15 mouse cellular contexts compared by ENCODE assay signal in genomic region chr3:37715734-37716133, GRCm38 (mm10). TPM values are rescaled to one million over a fixed set of nuclear protein-coding genes. Genes with fewer than 3 reads are reported as not detected.
DNase-seq lines count a peak whose midpoint lies in the region; ATAC-seq and TF ChIP-seq lines count a peak whose summit lies in the region.
"Had no signal": no experiment of that assay in that cellular context is flagged by ENCODE, and none has a peak within 500 bp of the region (broad histone marks: within the 10 kb centered on the region; RNA-seq: fewer than 3 reads in every experiment).

No protein-coding gene starts in this region.

- no peaks in the 10 kb centered on the region for H3K27me3 ChIP-seq in liver, embryonic 13.5 days
- H3K27me3 ChIP-seq in liver, embryonic 12.5 days (replicated peaks) = peaks cover 10% of the 10 kb centered on the region; the same call in 1 of the 2 replicates
- H3K27me3 ChIP-seq in embryonic facial prominence, embryonic 11.5 days (ENCODE audit: control insufficient read depth, insufficient read depth, low read length) = no peaks in the 10 kb centered on the region
- no peaks in the 10 kb centered on the region for H3K27me3 ChIP-seq in liver, postnatal 0 days (ENCODE audit: insufficient read depth, low read length)
- H3K27me3 ChIP-seq: kidney, embryonic 15.5 days had no signal

- H3K4me3 ChIP-seq in liver, embryonic 13.5 days (replicated peaks) = no peak overlapping the region
- H3K4me3 ChIP-seq in liver, embryonic 12.5 days = no peak overlapping the region
- no peak overlapping the region for H3K4me3 ChIP-seq in embryonic facial prominence, embryonic 11.5 days (ENCODE audit: low read depth, low read length)
- H3K4me3 ChIP-seq in liver, postnatal 0 days (ENCODE audit: low read depth, low read length) = no peak overlapping the region
- H3K4me3 ChIP-seq: kidney, embryonic 15.5 days had no signal

- 0 out of 2 replicates have a peak, but pooled peaks cover 6% of the 10 kb centered on the region for H3K4me1 ChIP-seq in liver, embryonic 13.5 days (replicated peaks)
- no peaks in the 10 kb centered on the region for H3K4me1 ChIP-seq in liver, embryonic 12.5 days
- no peaks in the 10 kb centered on the region for H3K4me1 ChIP-seq in embryonic facial prominence, embryonic 11.5 days (ENCODE audit: control insufficient read depth, insufficient read depth, low read length)
- H3K4me1 ChIP-seq in liver, postnatal 0 days (ENCODE audit: insufficient read depth) = peaks cover 6% of the 10 kb centered on the region; the same call in 1 of the 2 replicates

- no peak for TF ChIP-seq EP300 in liver, postnatal 0 days (IDR thresholded peaks at IDR 0.05; ENCODE audit: low read depth)

- no peak for TF ChIP-seq CTCF in liver, postnatal 0 days (IDR thresholded peaks at IDR 0.05; ENCODE audit: low read depth)

- H3K27ac ChIP-seq in liver, embryonic 13.5 days = no peak overlapping the region
- H3K27ac ChIP-seq in liver, embryonic 12.5 days = no peak overlapping the region
- H3K27ac ChIP-seq in embryonic facial prominence, embryonic 11.5 days (replicated peaks; ENCODE audit: low read depth, low read length) = no peak overlapping the region
- H3K27ac ChIP-seq in liver, postnatal 0 days (ENCODE audit: low read depth) = no peak overlapping the region
- H3K27ac ChIP-seq: kidney, embryonic 15.5 days had no signal

- no peak overlapping the region for H3K9ac ChIP-seq in liver, embryonic 13.5 days
- no peak overlapping the region for H3K9ac ChIP-seq in liver, embryonic 12.5 days
- no peak overlapping the region for H3K9ac ChIP-seq in embryonic facial prominence, embryonic 11.5 days (replicated peaks; ENCODE audit: low read length)
- no peak overlapping the region for H3K9ac ChIP-seq in liver, postnatal 0 days (replicated peaks)
- H3K9ac ChIP-seq: kidney, embryonic 15.5 days had no signal

- no peak for DNase-seq in liver, embryonic 13.5 days
- DNase-seq in embryonic facial prominence, embryonic 11.5 days (ENCODE audit: low spot score) = no peak
- DNase-seq in gonadal fat pad, adult 2 months (ENCODE audit: low read depth) = peak; percentile 87
- DNase-seq in liver, postnatal 0 days = peak; percentile 37
- no peak for DNase-seq in thymus, postnatal 10 days (ENCODE audit: low spot score in 2 of 2)
- DNase-seq in frontal cortex, postnatal 36 days (ENCODE audit: low spot score in 2 of 2) = no peak
- DNase-seq: adrenal gland, postnatal 10 days; cerebellum, postnatal 14 days; gastrocnemius, postnatal 10 days; layer of hippocampus, postnatal 36 days; lung, adult 18-20 months; right cerebral cortex, adult 18-20 months; thymus, postnatal 36 days had no signal

- H3K36me3 ChIP-seq in liver, embryonic 13.5 days = no peaks in the 10 kb centered on the region
- no peaks in the 10 kb centered on the region for H3K36me3 ChIP-seq in liver, embryonic 12.5 days
- no peaks in the 10 kb centered on the region for H3K36me3 ChIP-seq in embryonic facial prominence, embryonic 11.5 days (replicated peaks; ENCODE audit: control insufficient read depth, insufficient read depth, low read depth, low read length)
- no peaks in the 10 kb centered on the region for H3K36me3 ChIP-seq in liver, postnatal 0 days (replicated peaks; ENCODE audit: insufficient read depth, low read length)
- H3K36me3 ChIP-seq: kidney, embryonic 15.5 days had no signal

- H3K9me3 ChIP-seq in liver, embryonic 13.5 days (replicated peaks) = no peaks in the 10 kb centered on the region
- H3K9me3 ChIP-seq in liver, embryonic 12.5 days (replicated peaks) = no peaks in the 10 kb centered on the region
- H3K9me3 ChIP-seq in embryonic facial prominence, embryonic 11.5 days (replicated peaks; ENCODE audit: control insufficient read depth, low read length) = no peaks in the 10 kb centered on the region
- H3K9me3 ChIP-seq in liver, postnatal 0 days (ENCODE audit: low read length) = no peaks in the 10 kb centered on the region
- H3K9me3 ChIP-seq: kidney, embryonic 15.5 days had no signal

- whole genome bisulfite sequencing in liver, embryonic 13.5 days (ENCODE audit: insufficient replicate concordance) = 59% methylated on average over 7 of the region's 7 CpGs
- WGBS in liver, embryonic 12.5 days (ENCODE audit: insufficient replicate concordance) = 71% methylated on average over 7 of the region's 7 CpGs
- WGBS in embryonic facial prominence, embryonic 11.5 days = 75% methylated on average over 7 of the region's 7 CpGs
- 54% methylated on average over 7 of the region's 7 CpGs for WGBS in liver, postnatal 0 days (ENCODE audit: insufficient replicate concordance)

- ATAC-seq in liver, embryonic 13.5 days (ENCODE audit: low read depth) = 0 out of 2 replicates have a peak, but pooled peaks have one; percentile 20
- no peak for ATAC-seq in liver, embryonic 12.5 days
- 0 out of 2 replicates have a peak, but pooled peaks have one; percentile 34 for ATAC-seq in embryonic facial prominence, embryonic 11.5 days (replicated peaks; ENCODE audit: insufficient number of reproducible peaks, low FRiP score, low TSS enrichment, low read depth)
- ATAC-seq in liver, postnatal 0 days = peak; percentile 83

- no peak overlapping the region for H3K4me2 ChIP-seq in liver, embryonic 13.5 days
- H3K4me2 ChIP-seq in liver, embryonic 12.5 days = no peak overlapping the region
- no peak overlapping the region for H3K4me2 ChIP-seq in embryonic facial prominence, embryonic 11.5 days (ENCODE audit: low read depth, low read length)
- H3K4me2 ChIP-seq in liver, postnatal 0 days (ENCODE audit: low read depth, low read length) = no peak overlapping the region
- H3K4me2 ChIP-seq: kidney, embryonic 15.5 days had no signal

RNA-seq across cellular contexts. Expression of gene Gm5148, which starts 8.6 kb away (rescaled TPM):
- polyA plus RNA-seq in liver, embryonic 13.5 days (2015; fragmentation: Nextera tagmentation; extraction: Ambion mirVana) = 2.6 and 2.7 TPM in 2 replicates
- 2.7 and 3.1 TPM in 2 replicates for polyA plus RNA-seq in liver, embryonic 12.5 days (2016; fragmentation: Nextera tagmentation; extraction: Ambion mirVana)
- 2.6 and 3.7 TPM in 2 replicates for polyA plus RNA-seq in embryonic facial prominence, embryonic 11.5 days (2014; fragmentation: Nextera tagmentation; extraction: Ambion mirVana)
- polyA plus RNA-seq in gonadal fat pad, adult 2 months (2012; rRNA removed) = 16.5 and 17.2 TPM in 2 replicates
- 3.0 and 4.1 TPM in 2 replicates for polyA plus RNA-seq in liver, postnatal 0 days (2015; fragmentation: Nextera tagmentation; extraction: Ambion mirVana)

Comparison
In these comparisons a context has a peak if more than half of its experiments do, and no peak if none do; other contexts are left out.
1. DNase-seq: peak in gonadal fat pad, adult 2 months (single experiment) and liver, postnatal 0 days (single experiment); none in liver, embryonic 13.5 days (single experiment), embryonic facial prominence, embryonic 11.5 days (single experiment), thymus, postnatal 10 days (0 of 2) and frontal cortex, postnatal 36 days (0 of 2).